ENCODE assay signal across 18 mouse cellular contexts in genomic region chr19:53890274-53890673, GRCm38 (mm10). TPM values are rescaled to one million over a fixed set of nuclear protein-coding genes. Genes with fewer than 3 reads are reported as not detected.
DNase-seq lines count a peak whose midpoint lies in the region; ATAC-seq and TF ChIP-seq lines count a peak whose summit lies in the region.
"Had no signal": no experiment of that assay in that cellular context is flagged by ENCODE, and none has a peak within 500 bp of the region (broad histone marks: within the 10 kb centered on the region; RNA-seq: fewer than 3 reads in every experiment).

No protein-coding gene starts in this region.

- TF ChIP-seq CTCF in thymus, adult 2 months (IDR thresholded peaks at IDR 0.05; ENCODE audit: borderline replicate concordance, control insufficient read depth, extremely low read depth, insufficient read depth, low read length, poor library complexity), result no peak
- no peak for TF ChIP-seq CTCF in midbrain, postnatal 0 days (IDR thresholded peaks at IDR 0.05)

- 55% methylated on average over 5 of the region's 5 CpGs for WGBS in heart, embryonic 16.5 days
- 84% methylated on average over 5 of the region's 5 CpGs for WGBS in thymus, adult 2 months
- 42% methylated on average over 5 of the region's 5 CpGs for WGBS in liver, embryonic 13.5 days (ENCODE audit: insufficient replicate concordance)
- WGBS in hindbrain, embryonic 16.5 days, result 51% methylated on average over 5 of the region's 5 CpGs
- WGBS in neural tube, embryonic 15.5 days, result 59% methylated on average over 5 of the region's 5 CpGs
- 58% methylated on average over 5 of the region's 5 CpGs for WGBS in midbrain, postnatal 0 days

- peaks cover 28% of the 10 kb centered on the region for H3K4me1 ChIP-seq in heart, embryonic 16.5 days (ENCODE audit: control insufficient read depth, insufficient read depth, low read length)
- peaks cover 77% of the 10 kb centered on the region for H3K4me1 ChIP-seq in thymus, adult 2 months (replicated peaks; ENCODE audit: control insufficient read depth, insufficient read depth, low read length)
- peaks cover 94% of the 10 kb centered on the region for H3K4me1 ChIP-seq in liver, embryonic 13.5 days (replicated peaks)
- H3K4me1 ChIP-seq in hindbrain, embryonic 16.5 days (ENCODE audit: control insufficient read depth, insufficient read depth, low read depth, low read length), result no peaks in the 10 kb centered on the region
- H3K4me1 ChIP-seq in neural tube, embryonic 15.5 days, result 0 out of 2 replicates have a peak, but pooled peaks cover 6% of the 10 kb centered on the region
- no peaks in the 10 kb centered on the region for H3K4me1 ChIP-seq in midbrain, postnatal 0 days (ENCODE audit: insufficient read depth, low read length)

- no peak overlapping the region for H3K9ac ChIP-seq in heart, embryonic 16.5 days (ENCODE audit: low read length)
- peak overlapping the region; percentile 31; the same call in 1 of the 2 replicates for H3K9ac ChIP-seq in liver, embryonic 13.5 days
- no peak overlapping the region for H3K9ac ChIP-seq in hindbrain, embryonic 16.5 days (ENCODE audit: low read depth, low read length)
- H3K9ac ChIP-seq in neural tube, embryonic 15.5 days (replicated peaks), result no peak overlapping the region
- no peak overlapping the region for H3K9ac ChIP-seq in midbrain, postnatal 0 days (replicated peaks; ENCODE audit: low read length, poor library complexity, severe bottlenecking)
- H3K9ac ChIP-seq: hindbrain, embryonic 14.5 days; lung, embryonic 14.5 days; midbrain, embryonic 15.5 days had no signal

- no peak overlapping the region for H3K4me3 ChIP-seq in heart, embryonic 16.5 days (ENCODE audit: low read length)
- H3K4me3 ChIP-seq in thymus, adult 2 months (ENCODE audit: control insufficient read depth, insufficient read depth, low read length), result no peak overlapping the region
- H3K4me3 ChIP-seq in liver, embryonic 13.5 days (replicated peaks), result no peak overlapping the region
- H3K4me3 ChIP-seq in hindbrain, embryonic 16.5 days (ENCODE audit: low read length), result no peak overlapping the region
- H3K4me3 ChIP-seq in neural tube, embryonic 15.5 days (replicated peaks), result no peak overlapping the region
- no peak overlapping the region for H3K4me3 ChIP-seq in midbrain, postnatal 0 days (ENCODE audit: low read depth, low read length)
- H3K4me3 ChIP-seq: embryonic facial prominence, embryonic 10.5 days; midbrain, embryonic 15.5 days had no signal

- no peak for TF ChIP-seq POLR2A in thymus, adult 2 months (IDR thresholded peaks at IDR 0.05; ENCODE audit: control insufficient read depth, extremely low read depth, insufficient read depth, low read length, poor library complexity)

- intact Hi-C loops in heart, postnatal 25 days (cut with DNase I), result no loop called here

- no peak for DNase-seq in heart, postnatal 25 days (ENCODE audit: low spot score)
- no peak for DNase-seq in thymus, adult 2 months
- DNase-seq in thymus, postnatal 25 days, result no peak
- no peak for DNase-seq in liver, embryonic 13.5 days
- DNase-seq in midbrain, postnatal 0 days (ENCODE audit: low spot score), result no peak
- DNase-seq: cerebellum, adult 8-10 months; kidney, adult 11 months; left cerebral cortex, postnatal 4 days; retina, postnatal 1 day; right cerebral cortex, postnatal 4 days had no signal

- 0 out of 2 replicates have a peak overlapping the region, but pooled peaks have one; percentile 25 for H3K27ac ChIP-seq in heart, embryonic 16.5 days (ENCODE audit: low read length)
- peak overlapping the region; percentile 96 for H3K27ac ChIP-seq in thymus, adult 2 months (ENCODE audit: control insufficient read depth, insufficient read depth, low read length)
- peak overlapping the region; percentile 87 for H3K27ac ChIP-seq in liver, embryonic 13.5 days
- no peak overlapping the region for H3K27ac ChIP-seq in hindbrain, embryonic 16.5 days (ENCODE audit: low read depth, low read length)
- H3K27ac ChIP-seq in neural tube, embryonic 15.5 days (replicated peaks), result no peak overlapping the region
- no peak overlapping the region for H3K27ac ChIP-seq in midbrain, postnatal 0 days (ENCODE audit: low read depth, low read length)
- H3K27ac ChIP-seq: embryonic facial prominence, embryonic 10.5 days; hindbrain, embryonic 14.5 days; kidney, postnatal 0 days; midbrain, embryonic 15.5 days had no signal

- H3K27me3 ChIP-seq in heart, embryonic 16.5 days (ENCODE audit: control insufficient read depth, insufficient read depth, low read length), result no peaks in the 10 kb centered on the region
- H3K27me3 ChIP-seq in thymus, adult 2 months (ENCODE audit: control insufficient read depth, insufficient read depth, low read length), result no peaks in the 10 kb centered on the region
- H3K27me3 ChIP-seq in liver, embryonic 13.5 days, result no peaks in the 10 kb centered on the region
- H3K27me3 ChIP-seq in hindbrain, embryonic 16.5 days (replicated peaks; ENCODE audit: control insufficient read depth, insufficient read depth, low read length), result no peaks in the 10 kb centered on the region
- H3K27me3 ChIP-seq in neural tube, embryonic 15.5 days (replicated peaks), result no peaks in the 10 kb centered on the region
- H3K27me3 ChIP-seq in midbrain, postnatal 0 days (ENCODE audit: insufficient read depth, low read length), result no peaks in the 10 kb centered on the region
- H3K27me3 ChIP-seq: midbrain, embryonic 15.5 days had no signal

- H3K36me3 ChIP-seq in heart, embryonic 16.5 days (ENCODE audit: control insufficient read depth, insufficient read depth), result no peaks in the 10 kb centered on the region
- no peaks in the 10 kb centered on the region for H3K36me3 ChIP-seq in thymus, adult 2 months (ENCODE audit: control insufficient read depth, insufficient read depth, low read length)
- no peaks in the 10 kb centered on the region for H3K36me3 ChIP-seq in liver, embryonic 13.5 days
- H3K36me3 ChIP-seq in hindbrain, embryonic 16.5 days (ENCODE audit: control insufficient read depth, insufficient read depth, low read length), result no peaks in the 10 kb centered on the region
- no peaks in the 10 kb centered on the region for H3K36me3 ChIP-seq in neural tube, embryonic 15.5 days
- H3K36me3 ChIP-seq in midbrain, postnatal 0 days (ENCODE audit: insufficient read depth, low read length), result no peaks in the 10 kb centered on the region
- H3K36me3 ChIP-seq: embryonic facial prominence, embryonic 10.5 days; midbrain, embryonic 15.5 days had no signal

- H3K4me2 ChIP-seq in heart, embryonic 16.5 days (ENCODE audit: low read depth, low read length), result no peak overlapping the region
- no peak overlapping the region; the same call in 1 of the 2 replicates for H3K4me2 ChIP-seq in liver, embryonic 13.5 days
- H3K4me2 ChIP-seq in hindbrain, embryonic 16.5 days (ENCODE audit: low read length), result no peak overlapping the region
- H3K4me2 ChIP-seq in neural tube, embryonic 15.5 days, result no peak overlapping the region
- H3K4me2 ChIP-seq in midbrain, postnatal 0 days (ENCODE audit: low read depth, low read length, poor library complexity, severe bottlenecking), result no peak overlapping the region
- H3K4me2 ChIP-seq: hindbrain, embryonic 14.5 days; lung, embryonic 14.5 days; midbrain, embryonic 15.5 days had no signal

- ATAC-seq in heart, embryonic 16.5 days (replicated peaks; ENCODE audit: extremely low read depth, insufficient read depth, low FRiP score), result no peak
- ATAC-seq in liver, embryonic 13.5 days (ENCODE audit: low read depth), result no peak
- ATAC-seq in hindbrain, embryonic 16.5 days, result no peak
- no peak for ATAC-seq in neural tube, embryonic 15.5 days (ENCODE audit: low FRiP score)
- no peak for ATAC-seq in midbrain, postnatal 0 days (ENCODE audit: low FRiP score)
- ATAC-seq: midbrain, embryonic 15.5 days had no signal

- no peaks in the 10 kb centered on the region for H3K9me3 ChIP-seq in heart, embryonic 16.5 days (replicated peaks; ENCODE audit: control insufficient read depth, low read length)
- H3K9me3 ChIP-seq in liver, embryonic 13.5 days (replicated peaks), result no peaks in the 10 kb centered on the region
- no peaks in the 10 kb centered on the region for H3K9me3 ChIP-seq in hindbrain, embryonic 16.5 days (ENCODE audit: control insufficient read depth, low read length)
- no peaks in the 10 kb centered on the region for H3K9me3 ChIP-seq in neural tube, embryonic 15.5 days (replicated peaks)
- H3K9me3 ChIP-seq in midbrain, postnatal 0 days (ENCODE audit: low read length), result no peaks in the 10 kb centered on the region
- H3K9me3 ChIP-seq: embryonic facial prominence, embryonic 10.5 days; midbrain, embryonic 15.5 days had no signal

RNA-seq across cellular contexts. Expression of gene Pdcd4, which starts 1.8 kb away (rescaled TPM):
- polyA plus RNA-seq in heart, embryonic 16.5 days (2015; fragmentation: Nextera tagmentation; extraction: Ambion mirVana), result 32.0 and 37.9 TPM in 2 replicates
- 10 to 100 TPM; 20.9 to 25.1 TPM for total RNA-seq in heart, postnatal 25 days (2021)
- polyA plus RNA-seq in thymus, adult 2 months (2012; rRNA removed), result 18.2 and 19.6 TPM in 2 replicates
- 19.3 and 23.4 TPM in 2 replicates for polyA plus RNA-seq in liver, embryonic 13.5 days (2015; fragmentation: Nextera tagmentation; extraction: Ambion mirVana)
- 54.8 and 63.2 TPM in 2 replicates for polyA plus RNA-seq in hindbrain, embryonic 16.5 days (2015; fragmentation: Nextera tagmentation; extraction: Ambion mirVana)
- 60.3 and 69.1 TPM in 2 replicates for polyA plus RNA-seq in neural tube, embryonic 15.5 days (2015; fragmentation: Nextera tagmentation; extraction: Ambion mirVana)
- 19.5 and 19.8 TPM in 2 replicates for total RNA-seq in midbrain, postnatal 0 days (2014; rRNA removed)
- 77.3 and 96.7 TPM in 2 replicates for polyA plus RNA-seq in midbrain, postnatal 0 days (2015; fragmentation: Nextera tagmentation; extraction: Ambion mirVana)

RNA-seq across cellular contexts. Expression of gene Shoc2, which starts 53.8 kb away (rescaled TPM):
- polyA plus RNA-seq in heart, embryonic 16.5 days (2015; fragmentation: Nextera tagmentation; extraction: Ambion mirVana), result 32.0 and 36.0 TPM in 2 replicates
- total RNA-seq in heart, postnatal 25 days (2021), result 10 to 100 TPM; 27.6 to 30.5 TPM
- 14.9 and 18.6 TPM in 2 replicates for polyA plus RNA-seq in thymus, adult 2 months (2012; rRNA removed)
- polyA plus RNA-seq in liver, embryonic 13.5 days (2015; fragmentation: Nextera tagmentation; extraction: Ambion mirVana), result 17.1 and 23.4 TPM in 2 replicates
- polyA plus RNA-seq in hindbrain, embryonic 16.5 days (2015; fragmentation: Nextera tagmentation; extraction: Ambion mirVana), result 55.4 and 67.7 TPM in 2 replicates
- polyA plus RNA-seq in neural tube, embryonic 15.5 days (2015; fragmentation: Nextera tagmentation; extraction: Ambion mirVana), result 58.4 and 59.4 TPM in 2 replicates
- total RNA-seq in midbrain, postnatal 0 days (2014; rRNA removed), result 77.3 and 85.1 TPM in 2 replicates
- polyA plus RNA-seq in midbrain, postnatal 0 days (2015; fragmentation: Nextera tagmentation; extraction: Ambion mirVana), result 46.2 and 49.4 TPM in 2 replicates

RNA-seq across cellular contexts. Expression of gene Bbip1, which starts 54.2 kb away (rescaled TPM):
- 57.6 and 73.1 TPM in 2 replicates for polyA plus RNA-seq in heart, embryonic 16.5 days (2015; fragmentation: Nextera tagmentation; extraction: Ambion mirVana)
- 10 to 100 TPM; 36.5 to 38.7 TPM for total RNA-seq in heart, postnatal 25 days (2021)
- polyA plus RNA-seq in thymus, adult 2 months (2012; rRNA removed), result 13.0 and 16.3 TPM in 2 replicates
- 58.6 and 66.2 TPM in 2 replicates for polyA plus RNA-seq in liver, embryonic 13.5 days (2015; fragmentation: Nextera tagmentation; extraction: Ambion mirVana)
- 134 and 142 TPM in 2 replicates for polyA plus RNA-seq in hindbrain, embryonic 16.5 days (2015; fragmentation: Nextera tagmentation; extraction: Ambion mirVana)
- polyA plus RNA-seq in neural tube, embryonic 15.5 days (2015; fragmentation: Nextera tagmentation; extraction: Ambion mirVana), result 115 and 135 TPM in 2 replicates
- total RNA-seq in midbrain, postnatal 0 days (2014; rRNA removed), result 74.2 and 95.7 TPM in 2 replicates
- 154 and 158 TPM in 2 replicates for polyA plus RNA-seq in midbrain, postnatal 0 days (2015; fragmentation: Nextera tagmentation; extraction: Ambion mirVana)

Comparison
In these comparisons a context has a peak if more than half of its experiments do, and no peak if none do; other contexts are left out.
1. H3K27ac ChIP-seq: peak in heart, embryonic 16.5 days (single experiment), thymus, adult 2 months (single experiment) and liver, embryonic 13.5 days (single experiment); none in hindbrain, embryonic 16.5 days (single experiment), neural tube, embryonic 15.5 days (single experiment) and midbrain, postnatal 0 days (single experiment).